Mouse (Mus musculus): Measurements from ENCODE around the gene Tmf1. TPM values are rescaled to one million over a fixed set of nuclear protein-coding genes. Genes with fewer than 3 reads are reported as not detected.
A peak's percentile ranks its signal among the peaks of the same experiment; 100 is the strongest.

Gene Tmf1
- polyA plus RNA-seq, 1 experiment from 2014 or later, result 34.7 TPM

DNA sequence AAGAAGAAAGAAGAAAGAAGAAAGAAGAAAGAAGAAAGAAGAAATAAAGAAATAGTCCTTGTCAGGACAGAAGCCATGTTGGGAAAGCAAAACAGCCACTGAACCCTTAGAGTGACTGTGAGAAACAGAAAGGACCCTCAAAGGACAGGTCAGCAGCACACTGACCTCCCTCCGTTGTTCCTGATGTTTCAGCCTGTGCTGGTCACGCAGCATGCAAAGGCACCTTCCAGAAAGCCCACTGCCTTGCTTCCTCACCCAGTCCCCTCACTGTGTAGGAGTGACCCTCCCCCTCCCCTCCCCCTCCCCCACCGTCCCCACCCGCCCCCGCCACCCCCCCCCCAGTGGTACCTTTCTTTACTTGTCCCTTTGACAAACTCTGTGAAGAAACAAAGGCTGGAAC is 41.8 kb upstream of the Tmf1 start:
- no peak for ATAC-seq
- Histone ChIP-seq H3K4me3 (ENCODE audit: low read length) (no peak overlapping the region), H3K27me3 (replicated peaks; ENCODE audit: control insufficient read depth, insufficient read depth, low read length) (no peaks in the 10 kb centered on the region), H3K9ac (ENCODE audit: low read depth, low read length) (no peak overlapping the region), H3K4me1 (ENCODE audit: control insufficient read depth, insufficient read depth, low read depth, low read length) (peaks cover 6% of the 10 kb centered on the region), H3K27ac (ENCODE audit: low read depth, low read length) (no peak overlapping the region), H3K9me3 (ENCODE audit: control insufficient read depth, low read length) (no peaks in the 10 kb centered on the region), H3K4me2 (ENCODE audit: low read length) (no peak overlapping the region), H3K36me3 (ENCODE audit: control insufficient read depth, insufficient read depth, low read length) (no peaks in the 10 kb centered on the region)
- WGBS, result 57% methylated on average over 2 of the region's 5 CpGs

DNA sequence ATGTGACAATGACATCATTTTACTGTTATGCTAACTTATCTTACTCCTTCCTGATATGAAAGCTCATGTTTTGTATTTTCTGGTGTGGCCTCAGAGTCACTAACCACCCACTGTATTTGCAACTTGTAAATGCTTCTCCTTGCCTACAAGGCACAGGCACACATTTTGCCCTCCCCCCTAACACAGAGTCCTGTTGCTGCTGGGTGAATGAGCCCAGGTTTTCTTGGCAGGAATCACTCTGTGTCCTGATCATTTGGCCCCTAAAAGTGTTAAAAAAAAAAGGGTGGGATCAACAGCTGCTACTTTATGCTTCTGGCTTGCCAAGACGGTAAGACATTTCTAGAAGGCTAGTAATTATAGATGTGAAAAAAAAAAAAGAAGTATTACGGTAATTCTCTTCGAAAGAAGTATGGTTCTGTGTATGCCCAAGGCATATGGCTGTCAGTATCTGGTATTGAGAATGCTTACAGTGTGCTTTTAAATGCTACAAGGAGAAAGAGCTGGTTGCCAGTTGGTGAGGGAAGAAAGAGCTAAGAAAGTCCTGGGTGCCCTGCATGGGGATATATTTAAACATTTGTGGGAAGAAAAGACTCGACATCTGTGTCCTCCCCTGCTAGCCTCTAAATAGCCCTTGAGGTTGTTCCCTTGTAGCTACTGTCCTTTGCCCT is 37.4 kb upstream of the Tmf1 start:
- Histone ChIP-seq H3K4me3 (ENCODE audit: low read length) (no peak overlapping the region), H3K27ac (ENCODE audit: low read depth, low read length) (no peak overlapping the region), H3K9ac (ENCODE audit: low read depth, low read length) (no peak overlapping the region), H3K4me2 (ENCODE audit: low read length) (no peak overlapping the region), H3K36me3 (ENCODE audit: control insufficient read depth, insufficient read depth, low read length) (no peaks in the 10 kb centered on the region), H3K4me1 (ENCODE audit: control insufficient read depth, insufficient read depth, low read depth, low read length) (peaks cover 15% of the 10 kb centered on the region), H3K9me3 (ENCODE audit: control insufficient read depth, low read length) (no peaks in the 10 kb centered on the region), H3K27me3 (replicated peaks; ENCODE audit: control insufficient read depth, insufficient read depth, low read length) (no peaks in the 10 kb centered on the region)
- no peak for ATAC-seq
- 70% methylated on average over 4 of the region's 4 CpGs for WGBS

DNA sequence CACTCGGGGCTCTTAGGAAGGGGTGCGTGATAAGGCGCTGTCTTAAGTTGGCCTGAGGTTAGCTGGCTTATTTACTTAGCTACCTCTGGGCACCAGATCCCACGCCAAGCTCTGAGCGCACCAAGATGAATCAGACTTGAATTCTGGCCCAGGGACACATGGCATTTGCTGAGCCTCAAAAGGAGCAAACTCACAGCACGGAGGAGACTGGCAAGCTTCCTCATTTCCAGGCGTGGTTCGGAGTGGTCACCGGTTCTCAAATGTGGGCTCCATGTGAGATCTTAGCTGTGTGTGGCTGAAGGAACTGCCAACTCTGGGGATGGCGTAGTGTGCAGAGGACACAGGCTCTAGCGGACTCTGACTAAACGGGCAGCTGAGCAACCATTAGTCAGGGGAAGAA is 33.1 kb upstream of the Tmf1 start:
- WGBS, result 50% methylated on average over 12 of the region's 12 CpGs
- no peak overlapping the region for H3K27ac ChIP-seq (ENCODE audit: low read depth, low read length)

DNA sequence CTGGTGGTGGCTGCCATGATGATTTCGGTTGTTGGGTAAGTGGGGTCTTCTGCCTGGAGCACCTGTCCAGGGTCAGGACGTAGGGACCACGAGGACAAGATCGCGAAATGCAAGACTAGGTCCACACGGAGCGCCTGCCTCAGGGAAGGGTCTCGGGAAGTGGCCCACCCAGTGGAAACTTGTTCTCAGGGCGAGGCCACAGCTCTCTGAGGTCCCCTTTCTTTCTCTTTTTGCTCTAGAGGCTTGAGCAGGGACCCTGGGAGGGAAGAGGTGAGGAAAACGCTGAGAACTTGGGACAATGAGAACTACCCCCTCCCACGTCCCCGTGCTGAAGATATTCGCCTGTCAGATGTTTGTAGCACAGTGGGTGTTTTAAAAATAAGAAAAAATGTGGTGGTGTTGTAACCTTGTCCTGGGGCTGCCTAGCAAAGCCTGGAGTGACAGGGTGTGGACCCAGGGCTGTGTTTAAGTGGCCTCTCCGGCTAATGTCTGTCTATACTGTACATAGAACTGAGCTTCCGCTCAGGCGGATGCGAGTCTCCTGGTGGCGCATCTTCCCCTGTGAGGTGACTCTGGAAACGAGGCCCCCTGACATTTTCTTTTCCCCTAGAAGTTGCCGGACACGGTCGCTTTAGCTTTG is 32.2 kb upstream of the Tmf1 start:
- peak overlapping the region; percentile 77 for H3K4me2 ChIP-seq (ENCODE audit: low read length)
- H3K4me3 ChIP-seq (ENCODE audit: low read length), result peak overlapping the region; percentile 71
- WGBS, result 2% methylated on average over 22 of the region's 22 CpGs
- H3K27ac ChIP-seq (ENCODE audit: low read depth, low read length), result peak overlapping the region; percentile 73
- H3K4me1 ChIP-seq (ENCODE audit: control insufficient read depth, insufficient read depth, low read depth, low read length), result peaks cover 12% of the 10 kb centered on the region
- H3K9ac ChIP-seq (ENCODE audit: low read depth, low read length), result peak overlapping the region; percentile 74
- peak; percentile 64 for ATAC-seq
- no peaks in the 10 kb centered on the region for H3K9me3 ChIP-seq (ENCODE audit: control insufficient read depth, low read length)
- no peaks in the 10 kb centered on the region for H3K27me3 ChIP-seq (replicated peaks; ENCODE audit: control insufficient read depth, insufficient read depth, low read length)
- H3K36me3 ChIP-seq (ENCODE audit: control insufficient read depth, insufficient read depth, low read length), result no peaks in the 10 kb centered on the region

More for the DNA sequence above, 33.1 kb upstream of the Tmf1 start:
- H3K36me3 ChIP-seq (ENCODE audit: control insufficient read depth, insufficient read depth, low read length), result no peaks in the 10 kb centered on the region
- peak overlapping the region; percentile 71 for H3K4me3 ChIP-seq (ENCODE audit: low read length)
- H3K27me3 ChIP-seq (replicated peaks; ENCODE audit: control insufficient read depth, insufficient read depth, low read length), result no peaks in the 10 kb centered on the region
- no peaks in the 10 kb centered on the region for H3K9me3 ChIP-seq (ENCODE audit: control insufficient read depth, low read length)
- ATAC-seq, result no peak
- H3K9ac ChIP-seq (ENCODE audit: low read depth, low read length), result peak overlapping the region; percentile 13
- peak overlapping the region; percentile 77 for H3K4me2 ChIP-seq (ENCODE audit: low read length)
- peaks cover 12% of the 10 kb centered on the region for H3K4me1 ChIP-seq (ENCODE audit: control insufficient read depth, insufficient read depth, low read depth, low read length)

DNA sequence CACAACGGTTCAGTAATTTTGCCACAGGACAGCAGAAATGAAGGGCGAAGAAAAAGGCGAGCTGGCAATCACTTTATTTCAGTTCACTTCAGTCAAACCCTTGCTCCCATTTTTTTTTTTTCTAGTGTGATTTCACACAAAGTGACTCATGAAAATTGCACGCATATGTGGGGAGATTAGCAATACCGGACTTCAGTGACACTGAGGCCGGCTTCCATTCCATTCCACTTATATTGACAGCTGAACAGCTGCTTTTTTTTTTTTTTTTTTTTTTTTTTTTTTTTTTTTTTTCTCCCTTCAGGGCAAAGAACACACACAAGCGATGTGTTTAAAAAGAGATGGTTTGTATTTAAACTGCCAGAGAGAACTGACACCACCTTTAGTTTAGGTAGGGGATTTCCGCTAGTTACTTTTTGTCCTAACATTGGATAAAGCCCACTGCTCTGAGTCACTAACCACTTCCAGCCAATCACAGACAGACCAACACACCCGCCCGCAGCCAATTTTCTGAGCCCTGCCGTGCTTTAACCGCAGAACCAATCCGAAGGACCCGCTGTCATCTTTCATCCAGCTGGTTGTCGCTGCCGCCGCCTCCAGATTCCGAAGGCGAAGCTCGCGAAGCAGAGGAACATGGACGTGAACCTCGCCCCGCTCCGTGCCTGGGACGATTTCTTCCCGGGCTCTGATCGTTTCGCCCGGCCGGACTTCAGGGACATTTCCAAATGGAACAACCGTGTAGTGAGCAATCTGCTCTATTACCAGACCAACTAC is 31.5 kb upstream of the Tmf1 start, which contains the start of gene Arl6ip5:
Arl6ip5 (plus strand) TSS at position 499 of the 771 bp plus-strand sequence.
- 10% methylated on average over 32 of the region's 32 CpGs for WGBS
- no peaks in the 10 kb centered on the region for H3K27me3 ChIP-seq (replicated peaks; ENCODE audit: control insufficient read depth, insufficient read depth, low read length)
- peak within 1 kb of the TSS; percentile 74 for H3K9ac ChIP-seq (ENCODE audit: low read depth, low read length)
- H3K36me3 ChIP-seq (ENCODE audit: control insufficient read depth, insufficient read depth, low read length), result no peaks in the 10 kb centered on the region
- no peaks in the 10 kb centered on the region for H3K9me3 ChIP-seq (ENCODE audit: control insufficient read depth, low read length)
- H3K4me3 ChIP-seq (ENCODE audit: low read length), result peak within 1 kb of the TSS; percentile 71
- H3K4me1 ChIP-seq (ENCODE audit: control insufficient read depth, insufficient read depth, low read depth, low read length), result peaks cover 12% of the 10 kb centered on the region
- H3K27ac ChIP-seq (ENCODE audit: low read depth, low read length), result peak within 1 kb of the TSS; percentile 73
- H3K4me2 ChIP-seq (ENCODE audit: low read length), result peak within 1 kb of the TSS; percentile 77
- ATAC-seq, result peak; percentile 76

DNA sequence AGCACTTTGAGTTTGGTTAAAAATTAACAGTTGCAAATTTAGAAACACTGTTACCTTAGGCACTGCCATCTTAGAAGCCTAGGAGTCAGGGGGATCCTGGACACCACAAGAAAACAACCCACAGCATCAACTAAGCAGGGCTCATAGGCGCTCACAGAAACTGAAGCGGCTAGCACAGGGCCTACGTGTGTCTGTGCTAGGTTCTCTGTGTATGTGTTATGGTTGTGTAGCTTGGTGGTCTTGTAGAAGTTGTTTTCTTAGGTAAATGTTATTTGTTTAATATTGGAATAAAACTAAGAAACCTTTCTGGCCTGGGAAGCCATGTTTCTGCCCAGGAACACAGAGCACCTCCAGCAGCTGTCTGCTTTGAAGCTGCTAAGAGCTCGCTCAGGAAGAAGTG is 30.8 kb upstream of the Tmf1 start:
- Histone ChIP-seq H3K4me2 (ENCODE audit: low read length) (no peak overlapping the region), H3K36me3 (ENCODE audit: control insufficient read depth, insufficient read depth, low read length) (no peaks in the 10 kb centered on the region), H3K4me1 (ENCODE audit: control insufficient read depth, insufficient read depth, low read depth, low read length) (peaks cover 12% of the 10 kb centered on the region), H3K9ac (ENCODE audit: low read depth, low read length) (no peak overlapping the region), H3K27ac (ENCODE audit: low read depth, low read length) (no peak overlapping the region), H3K9me3 (ENCODE audit: control insufficient read depth, low read length) (no peaks in the 10 kb centered on the region), H3K27me3 (replicated peaks; ENCODE audit: control insufficient read depth, insufficient read depth, low read length) (no peaks in the 10 kb centered on the region), H3K4me3 (ENCODE audit: low read length) (no peak overlapping the region)
- no peak for ATAC-seq
- 87% methylated on average over 4 of the region's 4 CpGs for WGBS

DNA sequence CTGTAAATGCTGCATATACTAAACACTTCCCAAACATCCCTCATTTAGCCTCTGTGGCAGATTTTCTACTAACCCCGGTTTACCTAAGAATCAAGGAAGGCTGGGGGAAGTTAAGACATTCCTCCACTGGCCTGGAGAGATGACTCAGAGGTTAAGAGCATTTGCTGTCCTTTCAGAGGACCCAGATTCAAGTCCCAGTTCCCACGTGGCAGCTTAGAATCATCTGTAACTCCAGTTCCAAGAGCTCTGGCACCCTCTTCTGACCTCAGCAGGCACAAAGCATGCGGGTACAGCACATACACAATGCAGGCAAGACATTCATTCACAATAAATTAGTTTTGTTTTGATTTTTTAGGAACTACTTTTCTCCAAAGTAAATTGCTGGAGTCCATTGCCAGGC is 30.3 kb upstream of the Tmf1 start:
- Histone ChIP-seq H3K4me2 (ENCODE audit: low read length) (no peak overlapping the region), H3K9me3 (ENCODE audit: control insufficient read depth, low read length) (no peaks in the 10 kb centered on the region), H3K4me3 (ENCODE audit: low read length) (no peak overlapping the region), H3K4me1 (ENCODE audit: control insufficient read depth, insufficient read depth, low read depth, low read length) (peaks cover 17% of the 10 kb centered on the region), H3K27ac (ENCODE audit: low read depth, low read length) (no peak overlapping the region), H3K9ac (ENCODE audit: low read depth, low read length) (no peak overlapping the region), H3K27me3 (replicated peaks; ENCODE audit: control insufficient read depth, insufficient read depth, low read length) (no peaks in the 10 kb centered on the region), H3K36me3 (ENCODE audit: control insufficient read depth, insufficient read depth, low read length) (no peaks in the 10 kb centered on the region)
- ATAC-seq, result no peak
- WGBS, result 46% methylated on average over 3 of the region's 3 CpGs

DNA sequence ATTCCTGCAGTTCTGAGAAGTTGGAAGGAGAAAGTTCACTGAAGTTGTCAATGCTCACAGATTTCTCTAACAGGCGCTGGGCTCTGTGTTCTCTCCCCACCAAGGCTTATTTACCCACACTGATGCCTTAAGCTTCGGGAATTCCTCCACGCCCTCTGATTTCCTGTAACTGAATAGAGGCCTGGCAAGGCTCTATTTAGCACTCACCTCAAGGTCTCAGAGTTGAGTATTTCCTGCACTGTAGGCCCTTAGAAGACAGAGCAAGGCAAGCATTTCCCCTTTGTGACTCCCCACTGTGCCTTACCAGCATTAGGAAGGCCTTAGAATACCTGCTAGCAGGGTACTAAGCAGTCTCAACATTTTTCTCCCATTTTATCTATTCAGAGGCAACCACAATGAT is 29.5 kb upstream of the Tmf1 start:
- no peak for ATAC-seq
- Histone ChIP-seq H3K4me1 (ENCODE audit: control insufficient read depth, insufficient read depth, low read depth, low read length) (peaks cover 19% of the 10 kb centered on the region), H3K9me3 (ENCODE audit: control insufficient read depth, low read length) (no peaks in the 10 kb centered on the region), H3K27me3 (replicated peaks; ENCODE audit: control insufficient read depth, insufficient read depth, low read length) (no peaks in the 10 kb centered on the region), H3K9ac (ENCODE audit: low read depth, low read length) (no peak overlapping the region), H3K4me3 (ENCODE audit: low read length) (no peak overlapping the region), H3K27ac (ENCODE audit: low read depth, low read length) (no peak overlapping the region), H3K4me2 (ENCODE audit: low read length) (no peak overlapping the region), H3K36me3 (ENCODE audit: control insufficient read depth, insufficient read depth, low read length) (no peaks in the 10 kb centered on the region)
- WGBS, result 34% methylated on average over 3 of the region's 3 CpGs

DNA sequence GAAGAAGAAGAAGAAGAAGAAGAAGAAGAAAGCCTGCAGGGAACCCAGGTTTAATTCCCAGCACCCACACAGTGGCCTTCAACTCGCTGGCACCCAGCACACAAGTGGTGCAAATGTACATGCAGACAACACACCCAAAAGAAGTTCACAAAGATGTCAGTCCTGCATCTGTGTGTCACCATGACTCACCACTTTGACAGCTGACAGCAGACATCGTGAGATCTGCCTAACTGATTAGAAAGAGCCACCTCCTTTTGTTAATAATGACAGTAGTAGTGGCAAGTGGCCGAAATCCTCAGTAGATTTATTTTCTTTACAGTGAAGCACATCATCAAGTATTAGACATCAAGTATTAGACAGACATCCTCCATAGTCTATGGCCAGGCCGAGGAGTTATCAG is 28.2 kb upstream of the Tmf1 start:
- no peak overlapping the region for H3K4me3 ChIP-seq (ENCODE audit: low read length)
- H3K9me3 ChIP-seq (ENCODE audit: control insufficient read depth, low read length), result no peaks in the 10 kb centered on the region
- no peak overlapping the region for H3K4me2 ChIP-seq (ENCODE audit: low read length)
- H3K9ac ChIP-seq (ENCODE audit: low read depth, low read length), result no peak overlapping the region
- no peak overlapping the region for H3K27ac ChIP-seq (ENCODE audit: low read depth, low read length)
- no peak for ATAC-seq
- no peaks in the 10 kb centered on the region for H3K27me3 ChIP-seq (replicated peaks; ENCODE audit: control insufficient read depth, insufficient read depth, low read length)
- no peaks in the 10 kb centered on the region for H3K36me3 ChIP-seq (ENCODE audit: control insufficient read depth, insufficient read depth, low read length)
- 77% methylated on average over 4 of the region's 4 CpGs for WGBS
- peaks cover 13% of the 10 kb centered on the region for H3K4me1 ChIP-seq (ENCODE audit: control insufficient read depth, insufficient read depth, low read depth, low read length)

All from hindbrain, embryonic 16.5 days (tissue).